Mouse (Mus musculus) heart, postnatal 36 days (tissue): ENCODE measurements at regions not wholly inside any gene's neighbourhood (a gene's known extent, or its start where the extent isn't known, plus 50 kb on each side); places are given as distances from the start of the nearest gene placed in this dataset.

ENCODE experiments used
- DNase-seq, 2 experiments: peaks; one replicate each; pipeline ENCODE4 v3.0.0; 2021 to 2022
- intact Hi-C: fragments of 180-260 bp; cut with DNase I; formaldehyde crosslinking; loops from one replicate; pipeline ENCODE4 v1.15.1; 2025

GRCm38 (mm10) chr12:45443512-45444190 lies 369.1 kb upstream of the Stxbp6 start:
- DNase-seq: no peak
- intact Hi-C loops: no loop called here

GRCm38 (mm10) chr12:45442474-45442873 lies 368.0 kb upstream of the Stxbp6 start:
- no peak for DNase-seq
- intact Hi-C loops: no loop called here

- DNase-seq: no peak
- intact Hi-C loops: no loop called here
These were observed 365.2 kb upstream of the Stxbp6 start for GRCm38 (mm10) chr12:45439745-45440144.

- DNase-seq: no peak
- intact Hi-C loops: no loop called here
These were observed 362.8 kb upstream of the Stxbp6 start for GRCm38 (mm10) chr12:45437271-45437670.

GRCm38 (mm10) chr12:45399436-45399835 lies 324.9 kb upstream of the Stxbp6 start:
- no peak for DNase-seq
- intact Hi-C loops: no loop called here

GRCm38 (mm10) chr12:45384864-45385263 lies 310.4 kb upstream of the Stxbp6 start:
- no peak for DNase-seq
- intact Hi-C loops: no loop called here
